Mouse (Mus musculus): ENCODE data around the gene Papolg.
"Not testable (repeated sequence)": the region's sequence is repeated elsewhere in the genome, so short reads cannot be mapped to it uniquely, and the experiment has no call there.

Gene Papolg

GRCm38 (mm10) chr11:23895060-23895426 lies at the start of gene Papolg:
Gene Papolg (minus strand): TSS chr11:23895253.
- peak; percentile 84 for DNase-seq (ENCODE audit: low read depth, low spot score)

GRCm38 (mm10) chr11:23928146-23928545 lies 33.1 kb upstream of the Papolg start:
- not testable (repeated sequence) for DNase-seq (ENCODE audit: low read depth, low spot score)

DNA sequence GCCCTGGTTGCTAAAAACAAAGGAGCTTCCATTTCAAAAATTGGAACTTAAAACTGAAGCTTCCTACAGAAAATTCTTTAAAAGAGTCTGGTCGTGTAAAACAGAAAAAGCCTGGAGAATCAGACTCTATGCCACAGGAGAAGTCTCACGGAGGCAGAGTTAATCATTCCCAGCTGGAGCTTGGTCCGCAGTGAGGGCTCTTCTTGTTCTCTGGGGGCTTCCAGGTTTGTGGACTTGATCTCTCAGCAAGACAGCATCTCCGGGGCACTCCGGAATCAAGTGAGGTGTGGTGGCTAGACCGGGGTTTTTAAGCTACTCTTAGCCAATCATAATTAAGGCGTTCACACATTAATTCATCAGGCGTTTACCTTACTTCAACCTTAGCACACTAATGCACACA lies 32.6 kb upstream of the Papolg start:
- no peak for DNase-seq (ENCODE audit: low read depth, low spot score)

GRCm38 (mm10) chr11:23913824-23914223 lies 18.8 kb upstream of the Papolg start:
- not testable (repeated sequence) for DNase-seq (ENCODE audit: low read depth, low spot score)

- no peak for DNase-seq (ENCODE audit: low read depth, low spot score)
Observed at GRCm38 (mm10) chr11:23903909-23904308, 8.9 kb upstream of the Papolg start.

DNA sequence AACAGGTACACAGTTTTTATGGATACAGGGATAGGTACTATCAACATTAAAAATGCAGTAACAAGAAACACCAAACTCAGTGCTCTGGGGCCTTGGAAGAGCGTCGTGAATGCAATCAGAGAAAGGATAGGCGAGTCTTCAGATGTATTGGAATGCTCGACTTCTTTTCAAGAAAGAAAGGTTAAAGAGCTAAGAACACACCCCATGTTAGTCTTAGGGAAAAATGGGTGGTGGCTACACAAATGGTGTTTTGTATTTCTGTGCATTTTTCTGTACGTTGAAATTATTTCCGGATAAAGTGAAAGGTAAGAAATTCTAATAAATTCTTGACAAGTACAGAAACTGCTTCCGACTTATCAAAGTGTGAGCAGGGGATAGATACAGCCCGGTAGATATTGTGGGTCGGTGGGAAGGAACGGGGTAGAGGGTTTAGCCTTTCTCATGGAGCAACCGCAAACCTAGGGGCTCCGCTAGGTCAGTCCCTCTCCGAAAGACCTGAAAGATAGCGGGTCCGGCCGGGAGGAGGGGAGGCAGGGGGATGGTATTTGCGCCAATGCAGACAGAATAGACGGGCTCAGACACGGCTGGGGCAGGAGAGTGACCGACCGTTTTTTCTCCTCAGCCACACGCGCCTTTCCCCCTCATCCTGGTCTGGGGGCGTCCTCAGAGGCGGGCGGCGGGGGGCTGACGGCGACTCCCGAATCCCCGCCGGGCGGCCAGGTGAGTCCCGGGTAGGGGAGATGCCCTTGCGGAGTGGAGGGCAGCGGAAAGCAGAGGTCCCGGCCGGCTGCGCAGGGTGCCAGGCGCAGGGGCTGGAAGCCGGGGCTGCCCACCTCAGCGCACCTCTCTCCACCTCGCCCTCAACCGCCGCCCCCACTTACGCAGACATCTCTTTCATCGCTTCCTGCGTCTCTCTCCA lies 653 bp downstream of the Papolg start:
- DNase-seq (ENCODE audit: low read depth, low spot score): no peak

GRCm38 (mm10) chr11:23893556-23893955 lies 1.5 kb downstream of the Papolg start:
- DNase-seq (ENCODE audit: low read depth, low spot score): no peak

- no peak for DNase-seq (ENCODE audit: low read depth, low spot score)
Observed at GRCm38 (mm10) chr11:23864326-23864725, 30.7 kb downstream of the Papolg start.

- no peak for DNase-seq (ENCODE audit: low read depth, low spot score)
Observed at GRCm38 (mm10) chr11:23856723-23857112, 38.3 kb downstream of the Papolg start.

DNA sequence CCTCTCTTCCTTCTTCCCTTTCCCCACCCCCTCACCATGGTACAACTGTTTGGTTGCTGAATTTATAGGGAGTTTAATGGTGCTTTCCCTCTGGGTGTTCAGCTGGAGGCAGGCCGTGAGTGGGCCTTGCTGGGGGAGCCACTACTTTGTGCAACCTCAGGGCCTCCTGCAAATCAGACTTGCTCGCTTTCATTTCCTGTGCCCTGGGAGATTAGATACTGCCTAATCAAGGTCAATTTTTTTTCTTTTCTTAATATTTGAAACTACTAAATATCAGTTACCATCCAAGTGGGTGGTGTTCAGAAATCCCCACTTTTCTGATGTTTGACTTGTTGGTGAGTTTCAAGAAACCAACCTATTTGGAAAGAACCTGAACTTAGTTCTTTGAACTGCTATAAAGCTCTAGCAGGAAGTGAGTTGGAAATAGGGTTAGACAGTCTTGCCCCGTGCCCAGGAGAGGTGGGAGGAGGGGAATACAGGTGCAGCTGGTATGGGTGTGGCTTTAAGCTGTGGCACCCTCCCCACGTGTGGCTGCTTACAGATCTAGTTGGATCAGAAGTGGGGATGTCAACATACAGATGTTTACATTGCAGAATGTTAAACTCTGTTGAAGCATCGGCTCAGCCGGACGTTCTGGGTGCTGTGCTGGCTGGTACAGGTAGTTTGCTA lies 38.9 kb downstream of the Papolg start:
- DNase-seq (ENCODE audit: low read depth, low spot score): no peak

- peak; percentile 17 for DNase-seq (ENCODE audit: low read depth, low spot score)
Observed at GRCm38 (mm10) chr11:23855182-23855802, 39.8 kb downstream of the Papolg start.

DNA sequence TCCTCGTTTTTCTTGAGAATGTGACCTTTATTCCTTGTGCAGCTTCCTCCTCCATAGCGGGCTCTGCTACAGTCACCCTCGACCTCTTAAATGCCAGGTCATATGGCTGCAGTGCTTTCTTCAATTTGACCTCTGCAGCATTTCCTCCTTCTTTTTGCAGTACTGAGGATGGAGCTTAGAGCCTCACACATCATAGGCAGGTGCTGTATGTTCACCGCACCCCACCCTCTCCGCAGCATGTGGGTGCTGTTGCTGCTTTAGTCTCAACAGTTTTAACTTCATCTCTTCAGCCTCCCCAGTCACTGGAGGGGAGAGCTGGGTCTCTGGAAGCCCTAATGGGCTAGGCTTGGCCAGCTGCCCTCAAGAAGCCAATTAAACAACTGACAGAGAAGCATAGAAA lies 41.7 kb downstream of the Papolg start:
- no peak for DNase-seq (ENCODE audit: low read depth, low spot score)

DNA sequence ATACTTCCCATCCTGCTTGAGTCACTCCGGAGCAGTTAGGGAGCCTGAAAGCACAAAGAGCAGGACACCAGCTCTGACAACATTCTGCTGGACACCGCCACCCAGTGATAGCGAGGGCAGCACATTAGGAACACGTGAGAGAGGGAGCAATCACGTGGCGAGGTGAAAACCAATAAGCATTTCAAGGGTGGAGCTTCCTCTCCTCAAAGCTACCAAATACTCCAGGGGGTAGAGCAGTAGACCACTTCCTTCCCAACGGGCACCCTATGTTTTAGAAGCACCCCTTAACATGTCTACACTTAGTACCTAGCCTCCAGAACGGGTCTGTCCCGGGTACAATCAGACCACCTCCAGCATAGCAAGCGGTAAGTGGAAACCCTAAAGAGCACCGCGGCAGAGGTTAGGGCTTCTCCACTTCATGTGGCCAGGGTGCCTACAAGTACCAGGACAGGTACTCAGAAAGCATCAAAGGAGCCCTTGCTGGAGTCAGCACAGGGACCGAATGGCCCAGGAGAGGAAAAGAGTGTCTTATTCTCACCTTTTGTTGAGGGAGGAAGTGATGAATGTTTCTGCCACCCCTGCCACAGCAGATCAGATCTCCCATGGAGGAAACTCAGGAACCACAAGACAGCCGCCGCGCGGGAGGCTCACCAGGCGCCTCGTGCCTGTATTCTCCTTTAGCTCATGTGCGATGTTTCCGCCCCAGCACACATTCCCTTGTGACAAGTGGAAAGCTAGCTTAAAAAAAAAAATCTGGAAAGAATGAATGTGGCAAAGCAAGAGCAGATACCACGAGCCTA lies 48.8 kb downstream of the Papolg start:
- peak; percentile 16 for DNase-seq (ENCODE audit: low read depth, low spot score)

DNA sequence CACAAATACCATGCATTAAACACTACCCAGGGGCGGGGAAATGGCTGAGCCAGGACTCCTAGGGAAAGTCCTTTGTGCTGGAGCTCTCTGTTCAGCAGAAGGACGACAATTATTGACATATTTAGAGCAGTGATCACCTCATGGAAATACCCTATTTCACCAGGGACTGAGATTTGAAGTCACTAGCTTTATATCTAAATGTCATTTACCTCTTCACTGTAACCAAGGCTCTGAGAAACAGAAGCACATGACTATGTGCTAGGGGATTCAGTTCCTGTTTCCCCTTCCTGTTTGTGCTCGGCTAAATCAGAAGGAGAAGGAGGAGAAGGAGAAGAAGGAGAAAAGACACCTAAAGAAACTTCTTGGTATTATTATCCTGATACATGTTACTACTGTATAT lies 71.8 kb downstream of the Papolg start:
- DNase-seq (ENCODE audit: low read depth, low spot score): no peak

- DNase-seq (ENCODE audit: low read depth, low spot score): no peak
Observed at GRCm38 (mm10) chr11:23821652-23822051, 73.4 kb downstream of the Papolg start.

GRCm38 (mm10) chr11:23820977-23821376 lies 74.1 kb downstream of the Papolg start:
- DNase-seq (ENCODE audit: low read depth, low spot score): no peak

DNA sequence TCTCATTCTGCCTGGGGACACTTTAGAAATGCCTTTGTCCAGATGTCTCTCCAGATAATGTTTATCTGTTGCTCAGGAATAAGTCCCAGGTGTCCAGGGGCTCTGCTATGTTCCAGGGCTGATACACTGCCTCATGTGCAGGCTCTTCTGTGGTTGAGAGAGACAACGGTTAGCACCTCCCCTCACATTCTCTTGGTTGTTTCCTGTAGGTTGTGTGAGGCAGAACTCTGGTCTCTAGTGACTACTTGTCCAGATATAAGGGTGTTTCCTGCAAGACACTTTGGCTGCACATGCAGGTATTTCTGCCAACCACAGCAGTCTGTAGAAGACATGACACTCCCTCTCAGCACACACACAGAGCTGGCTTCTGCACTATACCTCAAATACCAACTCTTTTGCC lies 76.3 kb downstream of the Papolg start:
- no peak for DNase-seq (ENCODE audit: low read depth, low spot score)
